Comparison of ENCODE assay signal across 8 mouse cellular contexts in genomic region chr11:59384441-59384959, GRCm38 (mm10). TPM values are rescaled to one million over a fixed set of nuclear protein-coding genes. Genes with fewer than 3 reads are reported as not detected.
DNase-seq lines count a peak whose midpoint lies in the region; ATAC-seq lines count a peak whose summit lies in the region.
"Had no signal": no experiment of that assay in that cellular context is flagged by ENCODE, and none has a peak within 500 bp of the region (broad histone marks: within the 10 kb centered on the region; RNA-seq: fewer than 3 reads in every experiment).

No protein-coding gene starts in this region.

- WGBS in heart, embryonic 14.5 days, result 9% methylated on average over 7 of the region's 7 CpGs
- WGBS in limb, embryonic 13.5 days, result 10% methylated on average over 7 of the region's 7 CpGs

- H3K4me1 ChIP-seq in heart, embryonic 14.5 days (ENCODE audit: control insufficient read depth in 2 of 2, insufficient read depth in 2 of 2, low read length in 2 of 2), result peaks cover 20 to 21% of the 10 kb centered on the region in 2 experiments
- peaks cover 37% of the 10 kb centered on the region for H3K4me1 ChIP-seq in limb, embryonic 13.5 days

- 0 out of 2 replicates have a peak overlapping the region, but pooled peaks have one; percentile 16 for H3K9ac ChIP-seq in heart, embryonic 14.5 days (ENCODE audit: low read length)
- 0 out of 2 replicates have a peak overlapping the region, but pooled peaks have one; percentile 0 for H3K9ac ChIP-seq in limb, embryonic 13.5 days

- peak overlapping the region; percentile 70 to 74 for H3K27ac ChIP-seq in heart, embryonic 14.5 days (replicated peaks in 1 of 2; ENCODE audit: control insufficient read depth in 1 of 2, insufficient read depth in 1 of 2, low read depth in 2 of 2, low read length in 2 of 2)
- peak overlapping the region; percentile 44; the same call in 1 of the 2 replicates for H3K27ac ChIP-seq in limb, embryonic 13.5 days

- no peaks in the 10 kb centered on the region for H3K9me3 ChIP-seq in heart, embryonic 14.5 days (ENCODE audit: control insufficient read depth, low read length)
- H3K9me3 ChIP-seq in limb, embryonic 13.5 days, result no peaks in the 10 kb centered on the region

- peak overlapping the region; percentile 24; the same call in 1 of the 2 replicates for H3K4me2 ChIP-seq in heart, embryonic 14.5 days (ENCODE audit: low read length)
- H3K4me2 ChIP-seq in limb, embryonic 13.5 days (replicated peaks), result 0 out of 2 replicates have a peak overlapping the region, but pooled peaks have one; percentile 9

- no peaks in the 10 kb centered on the region for H3K27me3 ChIP-seq in heart, embryonic 14.5 days (ENCODE audit: control insufficient read depth, insufficient read depth, low read length)
- H3K27me3 ChIP-seq in limb, embryonic 13.5 days, result no peaks in the 10 kb centered on the region

- no peaks in the 10 kb centered on the region for H3K36me3 ChIP-seq in heart, embryonic 14.5 days (ENCODE audit: control insufficient read depth, insufficient read depth, low read length)
- H3K36me3 ChIP-seq in limb, embryonic 13.5 days, result no peaks in the 10 kb centered on the region

- peak; percentile 18; the same call in 1 of the 2 replicates for ATAC-seq in heart, embryonic 14.5 days (ENCODE audit: insufficient number of reproducible peaks, insufficient read depth, low FRiP score, low read depth)
- ATAC-seq in limb, embryonic 13.5 days (ENCODE audit: low FRiP score, low read depth), result peak; percentile 46; the same call in 1 of the 2 replicates
- ATAC-seq in inflammation-experienced regulatory T-cells, adult 6 months, result no peak

- no peak overlapping the region for H3K4me3 ChIP-seq in heart, embryonic 14.5 days (ENCODE audit: control insufficient read depth in 1 of 2, insufficient read depth in 1 of 2, low read depth in 1 of 2, low read length in 2 of 2)
- H3K4me3 ChIP-seq in limb, embryonic 13.5 days, result no peak overlapping the region
- H3K4me3 ChIP-seq: megakaryocyte, embryonic 14.5 days had no signal

- DNase-seq in 416B (ENCODE audit: low read depth) (peak; percentile 75), NIH3T3 (ENCODE audit: low read depth) (peak; percentile 82)
- peak; percentile 67 to 82 for DNase-seq in thymus, postnatal 36 days
- no peak for DNase-seq in frontal cortex, adult 2 months (ENCODE audit: extremely low spot score in 1 of 2, low spot score in 1 of 2)

RNA-seq across cellular contexts. Expression of gene Prss38, which starts 9.0 kb away (rescaled TPM):
- polyA plus RNA-seq in heart, embryonic 14.5 days (2014; fragmentation: Nextera tagmentation; extraction: Ambion mirVana), result not detected in 2 replicates
- polyA plus RNA-seq in limb, embryonic 13.5 days (2015; fragmentation: Nextera tagmentation; extraction: Ambion mirVana), result 0.11 TPM in 1 of 2 replicates, not detected in the other
- polyA plus RNA-seq in frontal cortex, adult 2 months (2012; rRNA removed), result 0.11 and 0.12 TPM in 2 replicates
- under 1 TPM in 1 of 3 experiments, not detected in 2; 0.27 TPM for polyA plus RNA-seq in inflammation-experienced regulatory T-cells, adult 6 months (2017; shearing (Covaris generic))

Comparison
In these comparisons a context has a peak if more than half of its experiments do, and no peak if none do; other contexts are left out.
1. DNase-seq: peak in 416B (single experiment), NIH3T3 (single experiment) and thymus, postnatal 36 days (2 of 2); none in frontal cortex, adult 2 months (0 of 2).